Mouse (Mus musculus) embryonic facial prominence, embryonic 14.5 days (tissue): Measurements from ENCODE around the gene Lmntd1. TPM values are rescaled to one million over a fixed set of nuclear protein-coding genes. Genes with fewer than 3 reads are reported as not detected.
A peak's percentile ranks its signal among the peaks of the same experiment; 100 is the strongest.

ENCODE experiments used
- ATAC-seq: fragments of 200-750 bp; cut with Nextera tagmentation; 2 replicates; pipeline ENCODE4 v1.8.0; 2017; ENCODE audit warnings: low read depth, moderate number of reproducible peaks, moderate TSS enrichment
- DNase-seq: peaks from one replicate; pipeline ENCODE4 v3.0.0-alpha.2; 2015; ENCODE audit warnings: low spot score
- H3K27ac ChIP-seq: fragments of 300-500 bp; sonication (generic); replicated peaks from 2 replicates; pipeline ENCODE4 v1.5.1; 2014; ENCODE audit warnings: low read depth, mild to moderate bottlenecking, low read length, moderate library complexity
- H3K27me3 ChIP-seq: fragments of 300-500 bp; sonication (generic); replicated peaks from 2 replicates; pipeline ENCODE4 v1.6.1; 2014; ENCODE audit warnings: low read length; ENCODE audit not compliant: control insufficient read depth, insufficient read depth
- H3K36me3 ChIP-seq: fragments of 300-500 bp; sonication (generic); 2 replicates; pipeline ENCODE4 v1.6.1; 2014; ENCODE audit warnings: low read length, mixed read lengths; ENCODE audit not compliant: control insufficient read depth, insufficient read depth
- H3K4me1 ChIP-seq: fragments of 300-500 bp; sonication (generic); 2 replicates; pipeline ENCODE4 v1.6.1; 2014; ENCODE audit warnings: antibody characterized with exemption, low read length; ENCODE audit not compliant: control insufficient read depth, insufficient read depth
- H3K4me2 ChIP-seq: fragments of 300-500 bp; sonication (generic); 2 replicates; pipeline ENCODE4 v1.6.1; 2014; ENCODE audit warnings: low read depth, mild to moderate bottlenecking, low read length, moderate library complexity, mixed read lengths
- H3K4me3 ChIP-seq: fragments of 300-500 bp; sonication (generic); 2 replicates; pipeline ENCODE4 v1.5.1; 2014; ENCODE audit warnings: low read depth, mild to moderate bottlenecking, low read length
- H3K9ac ChIP-seq: fragments of 300-500 bp; sonication (generic); 2 replicates; pipeline ENCODE4 v1.6.1; 2014; ENCODE audit warnings: low read depth, mild to moderate bottlenecking, low read length, moderate library complexity, mixed read lengths
- H3K9me3 ChIP-seq: fragments of 300-500 bp; sonication (generic); 2 replicates; pipeline ENCODE4 v1.6.1; 2016; ENCODE audit warnings: low read length; ENCODE audit not compliant: control insufficient read depth
- WGBS: fragments of 180-500 bp; shearing (Covaris S2); extraction: QIAGEN DNeasy Blood & Tissue Kit; methylation state at CpG from one replicate; pipeline ENCODE4 v1.1.7; 2014; 5-methylcytosine and 5-hydroxymethylcytosine counted together
- polyA plus RNA-seq: library from polyadenylated mRNA; unstranded; fragments of >200 nt; fragmentation: Nextera tagmentation; extraction: Ambion mirVana; gene quantifications from 2 replicates; pipeline ENCODE4 v1.2.1, GENCODE M21; 2014

The Lmntd1 gene
- polyA plus RNA-seq, 1 experiment from 2014 or later, result 1.3 TPM

DNA sequence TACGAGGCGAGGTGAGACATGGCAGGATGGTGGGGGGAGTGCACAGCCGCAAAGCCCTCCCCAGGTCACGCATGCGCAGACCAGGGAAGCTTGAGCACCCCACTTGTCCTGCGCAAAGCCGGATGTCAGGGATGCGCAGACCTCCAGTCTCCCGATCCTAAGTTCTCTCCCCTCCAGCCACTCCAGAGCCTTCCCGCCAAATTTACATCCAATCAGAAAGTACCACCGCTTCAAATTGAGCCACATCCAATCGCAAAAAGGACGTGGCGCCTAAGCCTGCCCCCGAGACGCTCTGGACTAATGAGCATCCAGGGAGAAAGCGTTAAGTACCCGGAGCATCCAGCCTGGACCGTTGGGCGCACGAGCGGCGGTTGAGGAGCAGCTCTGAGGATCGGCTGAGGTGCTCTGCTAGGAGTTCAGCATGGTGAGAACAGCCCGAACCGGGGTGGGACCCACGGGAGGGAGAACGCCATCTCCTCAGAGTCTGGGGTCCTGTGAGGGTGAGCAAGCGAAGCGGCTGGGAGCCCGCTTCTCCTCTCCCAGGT is 1.6 kb upstream of the Lmntd1 start, which contains the start of gene Tuba3b:
TSS of gene Tuba3b (plus strand) at position 92 of the 545 bp plus-strand sequence.
- DNase-seq, result no peak
- Histone ChIP-seq H3K27ac (no peak within 1 kb of the TSS), H3K27me3 (no peaks in the 10 kb centered on the region), H3K4me2 (no peak within 1 kb of the TSS), H3K9ac (no peak within 1 kb of the TSS), H3K36me3 (no peaks in the 10 kb centered on the region), H3K9me3 (no peaks in the 10 kb centered on the region), H3K4me1 (no peaks in the 10 kb centered on the region), H3K4me3 (no peak within 1 kb of the TSS)
- ATAC-seq, result no peak
- 95% methylated on average over 31 of the region's 31 CpGs for WGBS

DNA sequence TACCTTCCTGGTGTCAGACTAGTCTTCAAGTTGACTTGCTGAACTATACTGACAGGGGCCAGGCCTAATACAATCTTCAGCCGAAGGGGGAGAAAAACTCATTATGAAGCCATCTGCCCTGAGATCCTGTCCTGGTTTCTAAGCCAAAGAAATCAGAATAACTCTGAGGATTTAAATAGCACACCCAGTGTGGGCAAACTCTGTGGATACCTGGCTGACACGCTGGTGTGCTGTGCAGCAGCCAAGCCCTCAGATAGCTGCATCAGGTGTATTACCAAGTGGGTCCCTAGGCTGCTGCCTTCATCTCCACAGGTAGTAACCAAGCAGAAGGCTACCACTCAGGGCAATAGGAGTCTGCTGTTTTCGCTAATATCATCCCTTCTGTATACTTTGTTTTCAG is 1.5 kb downstream of the Lmntd1 start:
- Histone ChIP-seq H3K27me3 (no peaks in the 10 kb centered on the region), H3K4me2 (no peak overlapping the region), H3K27ac (no peak overlapping the region), H3K9ac (no peak overlapping the region), H3K9me3 (no peaks in the 10 kb centered on the region), H3K4me1 (no peaks in the 10 kb centered on the region), H3K4me3 (no peak overlapping the region), H3K36me3 (no peaks in the 10 kb centered on the region)
- DNase-seq (no peak), ATAC-seq (no peak)
- WGBS, result 85% methylated on average over 3 of the region's 3 CpGs

- Histone ChIP-seq H3K27ac (no peak overlapping the region), H3K9ac (no peak overlapping the region), H3K4me3 (no peak overlapping the region), H3K4me1 (no peaks in the 10 kb centered on the region), H3K36me3 (no peaks in the 10 kb centered on the region), H3K9me3 (no peaks in the 10 kb centered on the region), H3K27me3 (no peaks in the 10 kb centered on the region), H3K4me2 (no peak overlapping the region)
- DNase-seq, result no peak
- WGBS, result 88% methylated on average over 5 of the region's 5 CpGs
- ATAC-seq, result no peak
Observed at GRCm38 (mm10) chr6:145610901-145611300, 3.2 kb downstream of the Lmntd1 start.

GRCm38 (mm10) chr6:145608693-145609092 is 5.4 kb downstream of the Lmntd1 start:
- ATAC-seq (no peak), DNase-seq (no peak)
- Histone ChIP-seq H3K36me3 (no peaks in the 10 kb centered on the region), H3K27ac (no peak overlapping the region), H3K9ac (no peak overlapping the region), H3K4me1 (peaks cover 4% of the 10 kb centered on the region; the same call in 1 of the 2 replicates), H3K4me3 (no peak overlapping the region), H3K27me3 (no peaks in the 10 kb centered on the region), H3K4me2 (no peak overlapping the region), H3K9me3 (no peaks in the 10 kb centered on the region)
- WGBS, result 91% methylated on average over 5 of the region's 5 CpGs

- no peak overlapping the region for H3K27ac ChIP-seq
- 70% methylated on average over 4 of the region's 4 CpGs for WGBS
- DNase-seq (no peak), ATAC-seq (no peak)
- no peaks in the 10 kb centered on the region for H3K9me3 ChIP-seq
- H3K4me2 ChIP-seq, result no peak overlapping the region
- H3K9ac ChIP-seq, result no peak overlapping the region
- peaks cover 4% of the 10 kb centered on the region; the same call in 1 of the 2 replicates for H3K4me1 ChIP-seq
- H3K36me3 ChIP-seq, result no peaks in the 10 kb centered on the region
- H3K27me3 ChIP-seq, result no peaks in the 10 kb centered on the region
- H3K4me3 ChIP-seq, result no peak overlapping the region
Observed at GRCm38 (mm10) chr6:145607746-145608145, 6.4 kb downstream of the Lmntd1 start.

GRCm38 (mm10) chr6:145605203-145605602 is 8.9 kb downstream of the Lmntd1 start:
- Histone ChIP-seq H3K9me3 (no peaks in the 10 kb centered on the region), H3K4me1 (peaks cover 4% of the 10 kb centered on the region; the same call in 1 of the 2 replicates), H3K4me3 (no peak overlapping the region), H3K9ac (no peak overlapping the region), H3K27me3 (no peaks in the 10 kb centered on the region), H3K36me3 (no peaks in the 10 kb centered on the region), H3K4me2 (no peak overlapping the region), H3K27ac (no peak overlapping the region)
- 17% methylated on average over 3 of the region's 3 CpGs for WGBS
- DNase-seq (peak; percentile 40), ATAC-seq (no peak)

GRCm38 (mm10) chr6:145604648-145605047 is 9.5 kb downstream of the Lmntd1 start:
- DNase-seq (no peak), ATAC-seq (no peak)
- peaks cover 4% of the 10 kb centered on the region; the same call in 1 of the 2 replicates for H3K4me1 ChIP-seq
- H3K27me3 ChIP-seq, result no peaks in the 10 kb centered on the region
- H3K4me3 ChIP-seq, result no peak overlapping the region
- no peak overlapping the region for H3K27ac ChIP-seq
- no peak overlapping the region for H3K4me2 ChIP-seq
- H3K9me3 ChIP-seq, result no peaks in the 10 kb centered on the region
- no peak overlapping the region for H3K9ac ChIP-seq
- H3K36me3 ChIP-seq, result no peaks in the 10 kb centered on the region
- 55% methylated on average over 4 of the region's 4 CpGs for WGBS

- no peak for ATAC-seq
- 42% methylated on average over 2 of the region's 2 CpGs for WGBS
- no peak overlapping the region for H3K27ac ChIP-seq
- H3K4me2 ChIP-seq, result no peak overlapping the region
- no peak overlapping the region for H3K4me3 ChIP-seq
- DNase-seq, result no peak
- H3K9ac ChIP-seq, result no peak overlapping the region
- peaks cover 6% of the 10 kb centered on the region for H3K4me1 ChIP-seq
- H3K27me3 ChIP-seq, result no peaks in the 10 kb centered on the region
- no peaks in the 10 kb centered on the region for H3K9me3 ChIP-seq
- no peaks in the 10 kb centered on the region for H3K36me3 ChIP-seq
Observed at GRCm38 (mm10) chr6:145604126-145604525, 10.0 kb downstream of the Lmntd1 start.

DNA sequence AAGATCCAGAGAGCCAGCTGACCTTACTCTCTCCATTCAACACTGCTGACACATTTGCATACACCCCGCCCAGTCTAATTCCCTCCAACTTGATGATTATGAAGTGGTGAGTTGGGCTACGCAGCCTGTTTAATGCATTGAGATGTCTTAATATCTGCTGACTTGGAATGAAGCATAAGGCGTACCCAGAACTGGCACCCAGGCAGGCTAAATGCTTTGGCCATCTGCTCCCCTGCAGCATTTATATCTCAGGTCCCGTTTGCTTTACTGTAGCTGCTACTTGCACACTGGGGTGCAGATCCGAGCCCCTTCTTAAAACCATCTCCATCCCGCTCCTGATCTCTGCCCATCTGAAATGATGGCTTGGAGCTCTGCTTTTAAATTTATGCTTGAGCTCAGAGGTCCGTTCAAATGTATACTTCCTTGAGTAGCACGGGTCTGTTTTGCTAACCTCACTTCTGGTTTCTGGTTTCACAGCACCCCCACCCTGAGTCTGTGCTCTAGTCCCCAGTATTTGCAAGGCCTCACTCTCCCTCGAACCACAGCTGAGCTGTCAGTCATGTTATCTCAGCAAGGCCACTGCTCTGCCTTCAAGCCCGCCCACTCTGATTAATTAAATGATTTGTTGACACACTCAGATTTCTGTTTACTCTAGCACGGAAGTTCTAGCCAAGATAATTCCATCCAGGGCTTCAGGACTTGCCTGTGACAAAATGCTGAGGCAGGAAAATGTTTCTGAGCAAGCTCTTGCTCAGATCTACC is 15.1 kb downstream of the Lmntd1 start:
- Histone ChIP-seq H3K9ac (no peak overlapping the region), H3K4me1 (peaks cover 8% of the 10 kb centered on the region), H3K9me3 (no peaks in the 10 kb centered on the region), H3K27ac (no peak overlapping the region), H3K36me3 (no peaks in the 10 kb centered on the region), H3K4me3 (no peak overlapping the region), H3K4me2 (no peak overlapping the region), H3K27me3 (no peaks in the 10 kb centered on the region)
- ATAC-seq (no peak), DNase-seq (peak; percentile 47)
- WGBS, result 45% methylated on average over 11 of the region's 11 CpGs
